Mouse (Mus musculus) neural tube, embryonic 14.5 days (tissue): ENCODE measurements at regions not wholly inside any gene's neighbourhood (a gene's known extent, or its start where the extent isn't known, plus 50 kb on each side); places are given as distances from the start of the nearest gene placed in this dataset.

Experiments used
- ATAC-seq: fragments of 200-750 bp; cut with Nextera tagmentation; 2 replicates; pipeline ENCODE4 v1.8.0; 2017; ENCODE audit warnings: low read depth, mild to moderate bottlenecking, moderate TSS enrichment, moderate library complexity
- H3K27ac ChIP-seq: fragments of 300-500 bp; sonication (generic); 2 replicates; pipeline ENCODE4 v1.5.1; 2014; ENCODE audit warnings: low read depth, mild to moderate bottlenecking, control low read depth, low read length, moderate library complexity, mixed read lengths
- H3K27me3 ChIP-seq: fragments of 300-500 bp; sonication (generic); 2 replicates; pipeline ENCODE4 v1.6.1; 2014; ENCODE audit warnings: low read length; ENCODE audit not compliant: control insufficient read depth, insufficient read depth
- H3K36me3 ChIP-seq: fragments of 300-500 bp; sonication (generic); 2 replicates; pipeline ENCODE4 v1.6.1; 2014; ENCODE audit warnings: low read length, mixed read lengths; ENCODE audit not compliant: control insufficient read depth, insufficient read depth
- H3K4me1 ChIP-seq: fragments of 300-500 bp; sonication (generic); 2 replicates; pipeline ENCODE4 v1.6.1; 2014; ENCODE audit warnings: low read length; ENCODE audit not compliant: control insufficient read depth, insufficient read depth
- H3K4me2 ChIP-seq: fragments of 300-500 bp; sonication (generic); 2 replicates; pipeline ENCODE4 v1.6.1; 2014; ENCODE audit warnings: mild to moderate bottlenecking, low read depth, low read length, control low read depth
- H3K4me3 ChIP-seq: fragments of 300-500 bp; sonication (generic); 2 replicates; pipeline ENCODE4 v1.5.1; 2014; ENCODE audit warnings: low read depth, low read length, control low read depth, mixed read lengths
- H3K9ac ChIP-seq: fragments of 300-500 bp; sonication (generic); replicated peaks from 2 replicates; pipeline ENCODE4 v1.6.1; 2014; ENCODE audit warnings: low read depth, mild to moderate bottlenecking, control low read depth, low read length, mixed read lengths
- H3K9me3 ChIP-seq: fragments of 300-500 bp; sonication (generic); 2 replicates; pipeline ENCODE4 v1.6.1; 2016; ENCODE audit warnings: low read length; ENCODE audit not compliant: control insufficient read depth
- WGBS: fragments of 180-500 bp; shearing (Covaris S2); extraction: QIAGEN DNeasy Blood & Tissue Kit; methylation state at CpG from one replicate; pipeline ENCODE4 v1.1.7; 2014; 5-methylcytosine and 5-hydroxymethylcytosine counted together

- ATAC-seq: peak; percentile 76; the same call in 1 of the 2 replicates
- 54% methylated on average over 4 of the region's 4 CpGs for WGBS
- no peaks in the 10 kb centered on the region for H3K4me1 ChIP-seq
- no peaks in the 10 kb centered on the region for H3K36me3 ChIP-seq
- H3K4me2 ChIP-seq: no peak overlapping the region
- H3K27ac ChIP-seq: no peak overlapping the region
- no peaks in the 10 kb centered on the region for H3K27me3 ChIP-seq
- H3K9me3 ChIP-seq: no peaks in the 10 kb centered on the region
- H3K9ac ChIP-seq: no peak overlapping the region
- H3K4me3 ChIP-seq: no peak overlapping the region
Observed at GRCm38 (mm10) chr11:8212714-8213113, 451.6 kb downstream of the Tns3 start.

DNA sequence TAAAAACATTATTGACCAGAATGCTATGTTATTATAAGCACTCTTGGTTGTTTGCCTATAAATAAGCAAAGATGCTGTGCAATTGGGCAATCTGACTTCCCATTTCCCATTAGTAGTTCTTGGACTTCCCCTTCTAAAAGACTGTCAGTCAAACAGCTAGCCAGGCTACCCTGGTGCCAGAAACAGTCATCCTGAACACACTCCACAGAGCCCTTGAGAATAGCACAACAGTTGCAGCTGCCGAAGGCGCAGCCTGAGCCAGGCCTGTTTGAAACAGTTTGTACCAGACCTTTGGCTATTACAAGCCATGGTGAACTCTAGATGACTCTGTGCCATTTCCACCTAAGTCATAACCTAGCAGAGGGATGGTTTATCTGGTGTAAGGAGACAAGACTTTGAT lies 455.3 kb downstream of the Tns3 start:
- H3K27me3 ChIP-seq: no peaks in the 10 kb centered on the region
- no peaks in the 10 kb centered on the region for H3K4me1 ChIP-seq
- no peak overlapping the region for H3K4me2 ChIP-seq
- no peaks in the 10 kb centered on the region for H3K9me3 ChIP-seq
- no peak for ATAC-seq
- H3K9ac ChIP-seq: no peak overlapping the region
- 95% methylated on average over 2 of the region's 2 CpGs for WGBS
- no peaks in the 10 kb centered on the region for H3K36me3 ChIP-seq
- no peak overlapping the region for H3K4me3 ChIP-seq
- no peak overlapping the region for H3K27ac ChIP-seq

DNA sequence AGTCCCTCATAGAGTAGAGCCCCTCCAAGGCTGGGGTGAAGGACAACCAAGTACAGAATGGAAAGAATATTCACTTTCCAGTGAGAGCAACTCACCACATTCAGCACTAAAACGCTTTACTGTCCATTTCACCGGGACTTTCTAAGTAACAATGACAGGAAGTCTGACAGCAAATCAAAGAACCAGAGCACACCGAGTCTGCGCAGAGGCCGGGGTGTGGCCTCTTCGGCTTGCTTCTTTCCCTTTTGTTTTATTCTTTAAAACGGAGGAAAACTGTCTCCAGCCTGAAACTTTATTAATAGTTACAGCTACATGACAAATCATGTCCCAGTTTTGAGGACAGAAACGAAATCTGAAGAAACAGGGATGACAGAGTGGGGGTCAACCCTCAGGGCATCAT lies 465.0 kb downstream of the Tns3 start:
- H3K4me1 ChIP-seq: no peaks in the 10 kb centered on the region
- no peak overlapping the region for H3K9ac ChIP-seq
- no peak overlapping the region for H3K4me3 ChIP-seq
- 75% methylated on average over 8 of the region's 8 CpGs for WGBS
- no peaks in the 10 kb centered on the region for H3K9me3 ChIP-seq
- no peak for ATAC-seq
- no peak overlapping the region for H3K27ac ChIP-seq
- no peak overlapping the region for H3K4me2 ChIP-seq
- no peaks in the 10 kb centered on the region for H3K27me3 ChIP-seq
- H3K36me3 ChIP-seq: no peaks in the 10 kb centered on the region
